Mouse (Mus musculus) E14TG2a.4 (cell line): Measurements from ENCODE around the gene Ifna4.

Experiments
- H3K27me3 ChIP-seq: 2 replicates; pipeline ENCODE4 v1.6.1; 2014; ENCODE audit warnings: low read length, control low read depth; ENCODE audit not compliant: insufficient read depth
- H3K36me3 ChIP-seq: 2 replicates; pipeline ENCODE4 v1.6.1; 2014; ENCODE audit warnings: low read length, control low read depth; ENCODE audit not compliant: insufficient read depth
- H3K4me1 ChIP-seq: replicated peaks from 2 replicates; pipeline ENCODE4 v1.6.1; 2014; ENCODE audit warnings: low read depth, low read length, control low read depth
- H3K4me3 ChIP-seq: replicated peaks from 2 replicates; pipeline ENCODE4 v1.5.1; 2014; ENCODE audit warnings: mild to moderate bottlenecking, low read length
- H3K9me3 ChIP-seq: 2 replicates; pipeline ENCODE4 v1.6.1; 2014; ENCODE audit warnings: low read length, control low read depth
- CTCF ChIP-seq: conservative IDR thresholded peaks from 2 replicates; pipeline ENCODE4 v1.5.1; 2014; ENCODE audit warnings: low read length
- NANOG ChIP-seq: IDR thresholded peaks from 2 replicates; pipeline ENCODE4 v1.6.1; 2014; ENCODE audit warnings: borderline replicate concordance, low read length, mixed read lengths
- POU5F1 ChIP-seq: IDR thresholded peaks from 2 replicates; pipeline ENCODE4 v1.6.1; 2014; ENCODE audit warnings: low read length, borderline replicate concordance

Ifna4 gene

DNA sequence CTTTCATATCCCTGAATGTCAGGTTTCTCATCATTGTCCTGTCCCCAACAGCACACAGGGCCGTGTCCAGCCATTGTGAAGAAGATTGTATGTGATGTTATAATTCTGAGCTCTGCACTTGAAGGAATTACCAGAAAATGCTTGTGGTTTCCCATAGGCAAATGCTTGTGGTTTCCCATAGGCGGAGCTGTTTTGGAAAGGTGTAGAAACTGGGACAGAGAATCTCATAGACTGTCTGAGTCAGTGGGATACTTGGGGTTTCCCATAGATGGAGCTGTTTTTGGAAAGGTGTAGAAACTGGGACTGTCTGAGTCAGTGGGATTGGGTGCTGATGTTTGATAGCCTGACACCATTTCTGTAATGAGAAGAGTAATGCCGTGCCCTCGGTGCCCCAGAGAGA, 34.9 kb downstream of the Ifna4 start:
- Histone ChIP-seq H3K27me3 (peaks cover 5% of the 10 kb centered on the region; the same call in 1 of the 2 replicates), H3K9me3 (no peaks in the 10 kb centered on the region), H3K4me3 (no peak overlapping the region), H3K36me3 (no peaks in the 10 kb centered on the region), H3K4me1 (0 out of 2 replicates have a peak, but pooled peaks cover 4% of the 10 kb centered on the region)
- TF ChIP-seq NANOG = no peak
- TF ChIP-seq CTCF = 0 out of 2 replicates have a peak, but pooled peaks have one; percentile 15

DNA sequence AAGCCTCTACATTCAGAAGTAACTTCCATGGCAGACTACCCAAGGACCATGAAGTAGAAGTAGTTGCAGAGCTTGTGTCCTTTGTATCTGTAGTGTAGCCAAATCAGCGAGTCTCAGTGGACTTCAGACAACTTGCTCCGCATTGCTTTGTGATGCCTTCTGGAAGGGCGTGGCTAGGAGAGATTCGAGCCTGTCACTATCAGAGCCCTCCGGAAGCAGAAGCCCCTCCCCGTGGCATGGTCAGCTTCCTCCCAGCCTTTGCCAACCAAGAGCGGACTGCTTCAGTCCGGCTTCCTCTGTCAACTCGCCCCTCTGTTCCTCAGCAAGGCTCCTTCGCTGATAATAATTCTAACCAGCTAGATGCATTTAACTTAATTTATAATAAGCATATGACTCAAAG, 36.6 kb downstream of the Ifna4 start:
- Histone ChIP-seq H3K36me3 (no peaks in the 10 kb centered on the region), H3K27me3 (peaks cover 3% of the 10 kb centered on the region; the same call in 1 of the 2 replicates), H3K9me3 (no peaks in the 10 kb centered on the region), H3K4me3 (no peak overlapping the region), H3K4me1 (0 out of 2 replicates have a peak, but pooled peaks cover 4% of the 10 kb centered on the region)
- no peak for TF ChIP-seq POU5F1
- TF ChIP-seq CTCF = no peak
- TF ChIP-seq NANOG = no peak

DNA sequence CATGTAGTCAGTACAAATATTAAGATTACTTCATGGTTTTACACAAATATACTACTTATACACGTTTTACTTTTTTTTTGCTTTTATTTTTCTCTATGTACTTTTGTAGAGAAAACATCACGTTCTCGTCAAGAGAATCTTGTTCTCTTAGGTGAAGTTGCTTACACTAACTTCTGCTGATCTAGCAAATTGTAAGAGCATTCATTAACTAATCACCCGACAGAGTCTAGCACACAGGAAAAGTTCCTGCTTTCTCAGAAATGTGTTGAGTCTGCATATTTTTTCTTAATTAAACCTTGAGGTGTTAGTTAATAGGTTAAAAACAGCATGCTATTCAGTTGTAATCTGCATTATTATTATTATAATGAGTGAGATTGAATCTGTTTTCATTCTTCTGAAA, 37.1 kb downstream of the Ifna4 start:
- TF ChIP-seq POU5F1 (no peak), NANOG (no peak), CTCF (no peak)

DNA sequence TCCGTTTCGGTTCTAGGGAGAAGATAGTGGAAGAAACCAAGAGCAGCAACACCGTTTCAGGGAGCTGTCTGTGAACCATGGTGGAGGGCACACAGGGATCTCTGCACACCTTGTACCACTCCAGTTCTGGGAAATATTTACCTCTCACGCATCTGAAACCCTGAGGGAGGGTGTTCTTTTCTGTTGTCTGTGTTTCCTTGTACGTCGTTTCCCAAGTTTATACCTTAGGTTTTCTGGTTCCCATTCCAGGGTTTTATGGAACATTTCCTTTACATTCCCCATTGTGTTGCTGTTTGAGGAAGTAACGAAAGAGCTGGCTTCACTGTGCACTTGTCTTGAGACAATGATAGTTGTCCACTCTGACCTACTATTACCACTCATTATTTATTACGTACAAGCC, 38.4 kb downstream of the Ifna4 start, which contains the start of gene Ifne:
Ifne (minus strand) TSS at position 101 of the 400 bp plus-strand sequence.
- Histone ChIP-seq H3K4me1 (0 out of 2 replicates have a peak, but pooled peaks cover 4% of the 10 kb centered on the region), H3K27me3 (peaks cover 3% of the 10 kb centered on the region; the same call in 1 of the 2 replicates), H3K4me3 (no peak within 1 kb of the TSS), H3K36me3 (no peaks in the 10 kb centered on the region), H3K9me3 (no peaks in the 10 kb centered on the region)
- TF ChIP-seq NANOG (no peak), CTCF (no peak), POU5F1 (no peak)

More for the DNA sequence above, 37.1 kb downstream of the Ifna4 start:
- Histone ChIP-seq H3K9me3 (no peaks in the 10 kb centered on the region), H3K4me3 (no peak overlapping the region), H3K4me1 (0 out of 2 replicates have a peak, but pooled peaks cover 4% of the 10 kb centered on the region), H3K27me3 (peaks cover 3% of the 10 kb centered on the region; the same call in 1 of the 2 replicates), H3K36me3 (no peaks in the 10 kb centered on the region)

DNA sequence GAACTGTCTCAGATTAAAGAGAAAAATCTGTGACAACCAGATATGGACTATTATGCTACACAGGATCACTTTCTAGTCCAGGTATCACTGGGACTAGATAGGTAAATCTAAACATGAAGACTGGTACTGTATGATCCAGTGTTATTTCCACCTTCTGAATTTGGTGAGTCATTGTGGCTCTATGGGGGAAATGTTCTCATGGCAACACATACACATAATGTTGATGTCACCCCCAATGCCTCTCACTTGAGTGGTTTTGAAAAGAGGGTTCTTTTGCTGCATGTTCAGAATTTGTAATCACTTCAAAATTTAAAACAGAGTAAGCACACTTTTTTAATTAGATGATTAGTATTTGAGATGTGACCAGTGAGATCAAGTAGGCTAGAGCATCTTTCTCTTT, 46.6 kb downstream of the Ifna4 start:
- no peaks in the 10 kb centered on the region for H3K27me3 ChIP-seq
- H3K9me3 ChIP-seq = no peaks in the 10 kb centered on the region
- no peak overlapping the region for H3K4me3 ChIP-seq
- H3K4me1 ChIP-seq = no peaks in the 10 kb centered on the region
- no peaks in the 10 kb centered on the region for H3K36me3 ChIP-seq
- no peak for TF ChIP-seq POU5F1
- no peak for TF ChIP-seq NANOG
- TF ChIP-seq CTCF = no peak
